Mouse (Mus musculus) embryonic facial prominence, embryonic 13.5 days (tissue): Measurements from ENCODE around the gene Ovgp1. TPM values are rescaled to one million over a fixed set of nuclear protein-coding genes. Genes with fewer than 3 reads are reported as not detected.

Source experiments
- ATAC-seq: fragments of 200-750 bp; cut with Nextera tagmentation; 2 replicates; pipeline ENCODE4 v1.8.0; 2017; ENCODE audit warnings: low read depth; ENCODE audit not compliant: insufficient number of reproducible peaks, insufficient read depth, low FRiP score, low TSS enrichment
- H3K27ac ChIP-seq: fragments of 300-500 bp; sonication (generic); 2 replicates; pipeline ENCODE4 v1.5.1; 2015; ENCODE audit warnings: moderate library complexity, mild to moderate bottlenecking, inconsistent platforms
- H3K27me3 ChIP-seq: fragments of 300-500 bp; sonication (generic); 2 replicates; pipeline ENCODE4 v1.6.1; 2015; ENCODE audit warnings: mild to moderate bottlenecking, inconsistent platforms
- H3K36me3 ChIP-seq: fragments of 300-500 bp; sonication (generic); 2 replicates; pipeline ENCODE4 v1.6.1; 2015; ENCODE audit warnings: mild to moderate bottlenecking, inconsistent platforms
- H3K4me1 ChIP-seq: fragments of 300-500 bp; sonication (generic); 2 replicates; pipeline ENCODE4 v1.6.1; 2015; ENCODE audit warnings: inconsistent platforms
- H3K4me2 ChIP-seq: fragments of 300-500 bp; sonication (generic); 2 replicates; pipeline ENCODE4 v1.6.1; 2015; ENCODE audit warnings: moderate library complexity, mild to moderate bottlenecking, inconsistent platforms
- H3K4me3 ChIP-seq: fragments of 300-500 bp; sonication (generic); 2 replicates; pipeline ENCODE4 v1.5.1; 2015; ENCODE audit warnings: mild to moderate bottlenecking, inconsistent platforms
- H3K9ac ChIP-seq: fragments of 300-500 bp; sonication (generic); 2 replicates; pipeline ENCODE4 v1.6.1; 2015; ENCODE audit warnings: mild to moderate bottlenecking, inconsistent platforms
- H3K9me3 ChIP-seq: fragments of 300-500 bp; sonication (generic); 2 replicates; pipeline ENCODE4 v1.6.1; 2016; ENCODE audit warnings: inconsistent platforms
- WGBS: fragments of 180-500 bp; shearing (Covaris S2); methylation state at CpG from one replicate; pipeline ENCODE4 v1.1.7; 2015; ENCODE audit warnings: mixed read lengths; 5-methylcytosine and 5-hydroxymethylcytosine counted together
- polyA plus RNA-seq: library from polyadenylated mRNA; unstranded; fragments of >200 nt; fragmentation: Nextera tagmentation; extraction: Ambion mirVana; gene quantifications from 2 replicates; pipeline ENCODE4 v1.2.1, GENCODE M21; 2015

The Ovgp1 gene
- 1.5 and 1.6 TPM in 2 replicates for polyA plus RNA-seq

GRCm38 (mm10) chr3:105973411-105973810 is at the start of gene Ovgp1:
Gene Ovgp1, plus strand, starts transcription at chr3:105973711.
- no peak for ATAC-seq
- no peak within 1 kb of the TSS for H3K4me2 ChIP-seq
- 82% methylated on average over 3 of the region's 3 CpGs for WGBS
- no peak within 1 kb of the TSS for H3K9ac ChIP-seq
- H3K4me3 ChIP-seq = no peak within 1 kb of the TSS
- H3K27ac ChIP-seq = no peak within 1 kb of the TSS
- H3K4me1 ChIP-seq = no peaks in the 10 kb centered on the region
- H3K36me3 ChIP-seq = peaks cover 18% of the 10 kb centered on the region
- no peaks in the 10 kb centered on the region for H3K27me3 ChIP-seq
- H3K9me3 ChIP-seq = no peaks in the 10 kb centered on the region

GRCm38 (mm10) chr3:105924616-105925015 is 48.9 kb upstream of the Ovgp1 start:
- no peaks in the 10 kb centered on the region for H3K4me1 ChIP-seq
- no peak overlapping the region for H3K27ac ChIP-seq
- no peaks in the 10 kb centered on the region for H3K36me3 ChIP-seq
- H3K27me3 ChIP-seq = no peaks in the 10 kb centered on the region
- ATAC-seq = no peak
- H3K4me3 ChIP-seq = no peak overlapping the region
- H3K9ac ChIP-seq = no peak overlapping the region
- no peak overlapping the region for H3K4me2 ChIP-seq
- 82% methylated on average over 9 of the region's 9 CpGs for WGBS
- H3K9me3 ChIP-seq = no peaks in the 10 kb centered on the region

GRCm38 (mm10) chr3:105927561-105928194 is 45.8 kb upstream of the Ovgp1 start:
- 77% methylated on average over 7 of the region's 7 CpGs for WGBS
- Histone ChIP-seq H3K9ac (no peak overlapping the region), H3K9me3 (no peaks in the 10 kb centered on the region), H3K27ac (no peak overlapping the region), H3K4me1 (no peaks in the 10 kb centered on the region), H3K36me3 (no peaks in the 10 kb centered on the region), H3K4me2 (no peak overlapping the region), H3K27me3 (no peaks in the 10 kb centered on the region), H3K4me3 (no peak overlapping the region)
- ATAC-seq = no peak

- Histone ChIP-seq H3K27me3 (no peaks in the 10 kb centered on the region), H3K4me3 (no peak overlapping the region), H3K4me2 (no peak overlapping the region), H3K27ac (no peak overlapping the region), H3K9me3 (no peaks in the 10 kb centered on the region), H3K9ac (no peak overlapping the region), H3K4me1 (no peaks in the 10 kb centered on the region), H3K36me3 (no peaks in the 10 kb centered on the region)
- WGBS = 85% methylated on average over 3 of the region's 3 CpGs
- no peak for ATAC-seq
Observed at GRCm38 (mm10) chr3:105928195-105928569, 45.3 kb upstream of the Ovgp1 start.

GRCm38 (mm10) chr3:105928781-105929180 is 44.7 kb upstream of the Ovgp1 start:
- H3K36me3 ChIP-seq = no peaks in the 10 kb centered on the region
- no peak overlapping the region for H3K27ac ChIP-seq
- no peaks in the 10 kb centered on the region for H3K4me1 ChIP-seq
- no peak overlapping the region for H3K4me3 ChIP-seq
- H3K4me2 ChIP-seq = no peak overlapping the region
- no peak for ATAC-seq
- 85% methylated on average over 6 of the region's 6 CpGs for WGBS
- no peaks in the 10 kb centered on the region for H3K9me3 ChIP-seq
- H3K27me3 ChIP-seq = no peaks in the 10 kb centered on the region
- no peak overlapping the region for H3K9ac ChIP-seq

GRCm38 (mm10) chr3:105929821-105930220 is 43.7 kb upstream of the Ovgp1 start:
- H3K36me3 ChIP-seq = no peaks in the 10 kb centered on the region
- H3K4me3 ChIP-seq = no peak overlapping the region
- H3K9me3 ChIP-seq = no peaks in the 10 kb centered on the region
- ATAC-seq = no peak
- WGBS = 77% methylated on average over 7 of the region's 7 CpGs
- H3K27me3 ChIP-seq = no peaks in the 10 kb centered on the region
- no peak overlapping the region for H3K27ac ChIP-seq
- H3K4me1 ChIP-seq = no peaks in the 10 kb centered on the region
- no peak overlapping the region for H3K4me2 ChIP-seq
- no peak overlapping the region for H3K9ac ChIP-seq

- WGBS = 81% methylated on average over 2 of the region's 2 CpGs
- no peaks in the 10 kb centered on the region for H3K4me1 ChIP-seq
- no peak overlapping the region for H3K9ac ChIP-seq
- ATAC-seq = no peak
- H3K27ac ChIP-seq = no peak overlapping the region
- H3K4me2 ChIP-seq = no peak overlapping the region
- no peaks in the 10 kb centered on the region for H3K27me3 ChIP-seq
- H3K4me3 ChIP-seq = no peak overlapping the region
- no peaks in the 10 kb centered on the region for H3K9me3 ChIP-seq
- no peaks in the 10 kb centered on the region for H3K36me3 ChIP-seq
Observed at GRCm38 (mm10) chr3:105931095-105931494, 42.4 kb upstream of the Ovgp1 start.

- 79% methylated on average over 8 of the region's 8 CpGs for WGBS
- no peak within 1 kb of the TSS for H3K9ac ChIP-seq
- no peaks in the 10 kb centered on the region for H3K4me1 ChIP-seq
- H3K27ac ChIP-seq = no peak within 1 kb of the TSS
- ATAC-seq = no peak
- H3K36me3 ChIP-seq = peaks cover 1% of the 10 kb centered on the region; the same call in 1 of the 2 replicates
- no peaks in the 10 kb centered on the region for H3K27me3 ChIP-seq
- no peak within 1 kb of the TSS for H3K4me2 ChIP-seq
- no peaks in the 10 kb centered on the region for H3K9me3 ChIP-seq
- H3K4me3 ChIP-seq = no peak within 1 kb of the TSS
Observed at GRCm38 (mm10) chr3:105932240-105933071, 41.1 kb upstream of the Ovgp1 start, which contains the start of gene I830077J02Rik. Gene I830077J02Rik, minus strand, starts transcription at chr3:105932664.

- Histone ChIP-seq H3K27me3 (no peaks in the 10 kb centered on the region), H3K4me1 (no peaks in the 10 kb centered on the region), H3K4me3 (no peak overlapping the region), H3K27ac (no peak overlapping the region), H3K4me2 (no peak overlapping the region), H3K36me3 (peaks cover 3% of the 10 kb centered on the region; the same call in 1 of the 2 replicates), H3K9ac (no peak overlapping the region), H3K9me3 (no peaks in the 10 kb centered on the region)
- WGBS = 95% methylated on average over 6 of the region's 6 CpGs
- ATAC-seq = no peak
Observed at GRCm38 (mm10) chr3:105933926-105934325, 39.6 kb upstream of the Ovgp1 start.

- Histone ChIP-seq H3K9me3 (no peaks in the 10 kb centered on the region), H3K9ac (no peak overlapping the region), H3K27me3 (no peaks in the 10 kb centered on the region), H3K4me1 (no peaks in the 10 kb centered on the region), H3K4me3 (no peak overlapping the region), H3K27ac (no peak overlapping the region), H3K4me2 (no peak overlapping the region), H3K36me3 (peaks cover 7% of the 10 kb centered on the region)
- ATAC-seq = no peak
- whole genome bisulfite sequencing = 83% methylated on average over 5 of the region's 5 CpGs
Observed at GRCm38 (mm10) chr3:105935033-105935432, 38.5 kb upstream of the Ovgp1 start.

GRCm38 (mm10) chr3:105936111-105936510 is 37.4 kb upstream of the Ovgp1 start:
- Histone ChIP-seq H3K4me1 (no peaks in the 10 kb centered on the region), H3K27me3 (no peaks in the 10 kb centered on the region), H3K4me2 (no peak overlapping the region), H3K36me3 (peaks cover 18% of the 10 kb centered on the region), H3K9ac (no peak overlapping the region), H3K9me3 (no peaks in the 10 kb centered on the region), H3K4me3 (no peak overlapping the region), H3K27ac (no peak overlapping the region)
- 85% methylated on average over 4 of the region's 4 CpGs for WGBS
- no peak for ATAC-seq

GRCm38 (mm10) chr3:105951348-105951747 is 22.2 kb upstream of the Ovgp1 start:
- H3K36me3 ChIP-seq = peaks cover 81% of the 10 kb centered on the region
- 95% methylated on average over 7 of the region's 7 CpGs for WGBS
- H3K4me3 ChIP-seq = no peak overlapping the region
- no peak overlapping the region for H3K27ac ChIP-seq
- H3K9ac ChIP-seq = no peak overlapping the region
- no peaks in the 10 kb centered on the region for H3K27me3 ChIP-seq
- no peak overlapping the region for H3K4me2 ChIP-seq
- no peak for ATAC-seq
- H3K9me3 ChIP-seq = no peaks in the 10 kb centered on the region
- H3K4me1 ChIP-seq = no peaks in the 10 kb centered on the region
